Mouse (Mus musculus) ovary, postnatal 10 days (tissue): ENCODE data around the gene Gm10024.
"Not testable (repeated sequence)": the region's sequence is repeated elsewhere in the genome, so short reads cannot be mapped to it uniquely, and the experiment has no call there.

Experiments
- DNase-seq: peaks from one replicate; pipeline ENCODE4 v3.0.0; 2022; ENCODE audit warnings: low spot score

Gene Gm10024

DNA sequence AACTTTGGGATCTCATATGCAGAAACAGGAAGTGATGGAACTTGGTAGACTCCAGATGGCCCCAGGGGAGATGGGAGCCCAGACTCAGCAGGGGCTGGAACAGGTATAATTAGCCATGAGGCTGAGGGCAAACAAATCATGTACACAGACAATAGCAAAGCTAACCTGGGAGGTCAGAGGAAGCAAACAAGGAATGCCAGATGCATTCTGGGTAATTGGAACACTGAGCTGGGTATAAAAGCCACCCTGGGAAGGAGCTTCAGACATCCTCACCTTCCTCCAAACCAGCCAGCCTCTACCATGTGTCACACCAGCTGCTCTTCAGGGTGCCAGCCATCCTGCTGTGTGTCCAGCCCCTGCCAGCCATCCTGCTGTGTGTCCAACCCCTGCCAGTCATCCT lies at the start of gene Gm10024:
Gene Gm10024 (plus strand): TSS at position 301 of the 400 bp plus-strand sequence.
- not testable (repeated sequence) for DNase-seq

DNA sequence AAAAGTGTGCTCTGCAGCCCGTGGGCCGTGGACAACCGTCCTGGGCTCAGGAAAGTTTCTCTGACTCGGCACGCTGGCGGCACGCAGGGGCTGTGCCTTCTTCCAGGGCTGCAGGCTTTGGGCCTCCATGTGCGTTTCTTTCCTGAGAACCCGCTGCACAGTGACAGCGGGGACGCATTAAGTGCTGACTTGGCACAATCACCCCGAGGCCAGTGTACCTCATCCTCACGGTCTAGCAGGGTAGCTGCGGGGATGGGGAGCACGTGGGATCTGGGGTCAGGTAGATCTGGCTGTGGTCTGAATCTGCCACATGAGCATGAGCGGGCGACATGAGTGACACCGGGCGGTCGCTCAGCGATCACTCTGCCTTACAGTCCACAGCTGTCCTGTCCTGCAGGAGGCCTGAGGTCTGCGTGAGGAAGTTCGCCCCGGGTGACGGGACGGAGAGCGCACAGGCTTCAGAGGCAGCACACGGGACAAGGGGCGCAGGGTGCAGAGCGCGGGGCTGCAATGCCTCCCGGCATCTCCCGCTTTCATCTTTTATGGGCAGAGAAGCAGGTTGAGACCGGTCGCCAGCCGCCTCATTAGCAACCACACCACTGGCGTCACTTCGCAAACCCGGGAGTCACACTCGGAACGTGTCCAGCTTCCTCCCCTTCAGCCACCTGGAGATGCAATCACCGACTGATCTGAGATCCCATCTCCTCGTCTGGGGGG lies 47.1 kb upstream of the Gm10024 start:
- DNase-seq: no peak

DNA sequence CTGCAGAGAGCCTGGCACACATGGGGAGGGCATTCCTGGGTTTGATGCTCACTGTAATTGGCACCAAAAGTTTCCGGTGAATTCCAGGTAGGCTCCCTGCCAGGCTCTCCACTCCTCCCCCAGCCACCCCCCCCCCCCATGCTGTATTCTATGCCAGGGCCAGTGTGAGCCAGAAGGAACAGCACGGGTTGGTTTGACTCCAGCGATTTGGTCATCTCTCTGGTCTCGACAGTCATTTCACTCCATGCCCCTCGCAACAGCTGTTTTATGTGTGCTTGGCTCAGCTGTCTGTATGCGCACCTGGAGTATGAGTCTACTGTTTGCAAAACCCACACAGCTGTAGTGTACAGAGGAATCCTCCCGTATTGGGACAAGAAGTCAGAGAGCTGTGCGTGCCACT lies 44.9 kb upstream of the Gm10024 start:
- no peak for DNase-seq

DNA sequence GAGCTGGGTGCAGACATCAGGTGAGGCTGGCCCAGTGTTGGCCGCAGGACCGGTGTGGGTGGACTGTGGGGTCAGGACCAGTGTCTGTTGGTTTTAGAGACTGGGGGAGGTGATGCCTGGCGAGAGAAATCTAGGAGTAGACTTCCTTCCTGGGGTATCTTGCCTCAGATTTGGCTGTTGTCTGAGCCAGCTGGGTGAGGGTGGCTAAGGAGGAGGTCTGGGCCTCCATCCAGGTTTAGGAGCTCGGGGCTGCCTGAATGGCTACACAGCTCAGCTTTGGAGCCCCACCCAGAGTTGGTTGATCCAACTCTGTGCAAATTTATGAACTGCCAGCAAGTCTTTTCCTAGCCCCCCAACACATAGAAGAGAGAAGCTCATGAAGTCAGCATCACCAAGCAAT lies 43.9 kb upstream of the Gm10024 start:
- no peak for DNase-seq

DNA sequence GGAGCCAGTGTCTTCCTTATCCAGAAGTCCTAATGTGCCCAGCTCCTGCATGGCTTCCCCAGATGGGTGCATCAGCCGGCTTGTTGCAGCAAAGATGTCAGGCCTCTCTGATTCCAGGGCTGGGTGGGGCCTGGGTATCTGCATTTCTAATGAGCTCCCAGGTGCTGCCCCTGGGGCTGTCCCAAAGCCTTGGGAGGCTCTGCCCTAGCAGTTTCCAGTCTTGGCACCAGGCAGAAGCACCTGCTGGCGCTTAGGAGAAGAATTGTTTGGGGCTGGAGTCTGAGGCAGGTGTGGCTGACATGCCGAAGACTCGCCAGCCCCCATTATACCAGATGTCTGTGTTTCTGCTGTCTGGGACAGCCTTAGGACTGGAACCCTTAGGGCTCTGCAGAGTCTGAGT lies 40.5 kb upstream of the Gm10024 start:
- DNase-seq: no peak

DNA sequence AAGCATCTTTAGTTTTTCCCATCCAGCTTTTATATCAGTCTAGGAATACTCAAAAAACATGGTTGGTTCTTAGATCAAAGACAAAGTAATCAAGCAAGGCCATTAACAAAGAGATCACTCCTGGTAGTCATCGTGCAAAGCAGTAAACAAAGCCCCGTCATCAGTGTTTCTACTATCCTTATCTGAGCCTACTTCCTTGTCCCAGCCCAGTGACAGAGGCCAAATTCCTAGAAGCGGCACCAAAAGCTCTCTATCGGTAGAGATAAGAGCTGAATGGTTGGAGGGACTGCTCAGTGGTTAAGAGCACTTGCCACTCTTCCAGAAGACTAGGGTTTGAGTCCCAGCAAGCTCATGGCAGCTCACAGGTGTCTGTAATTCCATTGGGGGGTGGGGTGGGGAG lies 39.7 kb upstream of the Gm10024 start:
- no peak for DNase-seq

DNA sequence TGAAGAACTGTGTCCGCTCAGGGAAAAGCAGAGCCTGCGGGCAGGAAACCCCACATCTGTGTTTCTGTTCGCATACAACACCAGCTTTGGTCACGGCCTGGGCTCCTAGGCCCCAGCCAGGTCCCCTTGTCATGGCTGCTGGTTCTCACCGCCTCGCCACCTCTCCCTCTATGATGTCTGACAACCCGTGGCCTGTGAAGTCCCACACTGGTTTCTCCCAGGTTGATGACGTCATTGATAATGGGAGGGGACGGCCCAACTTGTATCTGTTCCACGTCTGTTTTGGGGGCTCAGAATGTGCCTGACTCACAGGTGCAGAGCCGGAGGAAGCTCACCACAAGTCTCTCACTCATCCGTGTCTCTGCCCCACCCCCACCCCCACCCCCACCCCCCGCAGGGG lies 37.5 kb upstream of the Gm10024 start:
- DNase-seq: no peak

DNA sequence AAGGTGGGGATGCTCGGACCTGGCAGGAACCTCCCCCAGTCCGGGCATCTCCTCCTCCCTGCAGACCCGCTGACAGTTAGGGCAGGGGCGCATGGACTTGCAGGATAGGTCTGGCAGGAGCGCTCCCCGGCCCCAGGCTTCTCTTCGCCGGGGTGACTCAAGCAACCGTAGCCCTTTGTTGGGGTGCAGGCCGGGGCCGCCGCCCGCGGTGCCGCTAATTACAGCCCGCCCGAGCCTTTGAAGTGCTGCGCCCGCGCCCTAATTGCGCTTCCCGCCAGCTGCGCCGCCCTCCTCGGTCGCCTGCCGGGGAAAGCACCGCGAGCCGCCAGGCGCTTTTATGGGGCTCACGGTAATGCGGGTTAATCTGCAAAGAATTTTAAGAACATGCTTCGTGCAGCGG lies 33.7 kb upstream of the Gm10024 start:
- no peak for DNase-seq

DNA sequence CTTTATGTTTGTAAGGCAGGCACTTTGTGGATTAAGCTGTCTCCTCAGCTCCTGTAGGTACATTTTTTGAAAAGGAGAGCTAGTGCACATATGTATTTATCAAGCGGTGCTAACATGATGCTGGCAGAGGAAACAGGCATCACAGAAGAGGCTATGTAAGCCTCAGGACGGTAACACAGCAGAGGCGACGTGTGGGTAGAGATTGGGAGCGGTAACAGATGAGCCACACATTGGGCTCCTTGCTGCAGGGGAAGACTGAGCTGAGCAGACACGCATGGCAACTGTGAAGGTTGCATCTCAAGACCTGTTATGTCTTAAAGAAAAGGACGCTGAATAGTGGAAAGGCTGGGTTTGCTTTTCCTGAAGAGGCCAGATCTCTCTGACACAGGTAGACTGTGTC lies 28.3 kb upstream of the Gm10024 start:
- no peak for DNase-seq

DNA sequence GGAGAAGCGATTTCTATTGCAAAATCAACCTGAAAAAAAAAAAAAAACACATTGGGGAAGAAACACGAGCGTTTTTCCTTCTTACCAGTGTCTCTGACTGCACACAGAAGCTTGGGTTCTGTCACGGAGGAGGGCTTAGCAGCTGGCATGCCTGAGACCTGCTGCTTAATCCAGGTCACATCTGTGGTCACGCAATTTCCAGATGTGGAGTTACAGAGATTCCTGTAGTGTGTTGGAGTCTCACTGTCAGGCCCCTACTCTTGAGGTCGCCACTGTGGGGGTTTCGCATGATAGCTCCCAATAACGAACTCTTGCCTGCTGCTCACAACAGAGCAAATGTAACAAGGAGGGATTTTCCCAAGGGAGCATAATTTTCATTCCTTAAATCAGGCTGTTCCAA lies 27.1 kb upstream of the Gm10024 start:
- DNase-seq: no peak

DNA sequence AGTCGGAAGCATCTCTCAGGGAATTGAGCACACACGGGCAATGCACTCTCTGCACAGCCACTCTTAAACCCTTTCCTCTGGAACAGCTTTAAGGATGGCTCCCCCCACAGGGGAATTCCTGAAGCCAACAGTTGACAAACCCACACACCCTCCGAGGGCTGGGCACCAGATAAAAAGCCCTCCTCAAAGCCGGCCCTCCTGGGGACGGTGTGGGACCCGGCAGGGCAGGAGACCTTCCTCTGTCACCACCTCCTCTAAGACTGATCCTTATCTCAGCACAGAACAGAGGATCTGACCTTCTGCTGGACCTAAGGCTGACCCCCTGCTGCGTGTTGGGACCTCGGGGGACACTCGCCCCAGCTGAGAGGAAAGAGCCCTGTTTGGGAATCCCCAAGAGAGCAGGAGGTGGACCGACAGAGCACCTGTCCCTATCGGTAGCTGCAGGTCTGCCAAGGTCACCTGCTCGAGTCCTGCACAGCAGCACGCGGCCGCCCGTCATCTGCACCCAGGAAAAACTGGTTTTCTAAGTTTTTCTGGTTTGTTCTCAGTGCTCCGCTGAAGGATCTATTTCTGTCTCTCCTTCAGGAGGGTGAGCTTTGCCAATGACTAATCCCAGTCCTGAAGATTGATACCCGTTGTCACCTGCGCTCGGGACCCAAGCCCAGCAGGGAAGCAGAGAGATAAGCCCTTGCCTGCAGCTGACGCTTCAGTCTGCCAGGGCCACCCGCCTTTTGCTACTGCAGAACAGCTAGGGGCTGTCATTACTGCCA lies 25.2 kb upstream of the Gm10024 start, which contains the start of gene Tspear:
Gene Tspear (plus strand): TSS at position 675 of the 770 bp plus-strand sequence.
- no peak for DNase-seq

DNA sequence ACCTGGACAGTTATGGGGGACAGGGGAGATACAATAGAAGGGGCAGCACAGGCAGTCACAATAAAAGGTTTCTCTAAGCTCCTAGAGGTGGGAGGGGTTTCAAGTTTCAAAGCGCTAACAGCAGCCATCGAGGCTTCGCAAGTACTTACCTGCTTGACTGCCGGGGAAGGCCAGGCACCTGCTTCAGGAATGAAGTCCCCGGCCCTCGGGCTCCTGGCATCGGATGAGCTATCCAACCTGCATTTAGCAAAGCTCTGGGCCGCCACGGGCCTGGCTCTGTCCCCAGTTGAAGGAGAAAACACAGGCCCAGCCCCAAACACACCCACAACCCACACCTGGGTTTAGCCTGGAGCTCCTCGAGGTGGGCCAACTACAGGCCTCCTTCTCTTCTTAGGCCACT lies 24.2 kb upstream of the Gm10024 start:
- no peak for DNase-seq

DNA sequence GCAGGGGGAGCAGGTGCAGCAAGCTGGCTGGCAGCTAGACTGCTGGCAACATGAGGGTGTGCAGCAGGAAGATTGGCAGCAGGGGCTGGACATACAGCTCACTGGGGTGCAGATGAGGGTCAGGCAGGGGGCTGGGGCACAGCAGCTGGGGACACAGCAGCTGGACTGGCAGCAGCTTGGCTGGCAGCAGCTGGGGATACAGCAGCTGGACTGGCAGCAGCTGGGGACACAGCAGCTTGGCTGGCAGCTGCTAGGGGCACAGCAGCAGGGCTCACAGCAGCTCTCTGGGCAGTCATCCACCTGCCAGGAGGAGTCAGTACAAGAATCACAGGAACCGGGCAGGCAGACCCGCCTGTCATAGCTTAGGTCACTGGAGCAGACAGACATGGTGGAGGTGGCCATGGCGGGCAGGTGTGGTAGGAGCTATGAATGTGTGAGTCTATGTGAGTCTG lies 20.9 kb upstream of the Gm10024 start, which contains the start of gene Gm19402:
Gene Gm19402 (minus strand): TSS at position 402 of the 452 bp plus-strand sequence.
- not testable (repeated sequence) for DNase-seq

DNA sequence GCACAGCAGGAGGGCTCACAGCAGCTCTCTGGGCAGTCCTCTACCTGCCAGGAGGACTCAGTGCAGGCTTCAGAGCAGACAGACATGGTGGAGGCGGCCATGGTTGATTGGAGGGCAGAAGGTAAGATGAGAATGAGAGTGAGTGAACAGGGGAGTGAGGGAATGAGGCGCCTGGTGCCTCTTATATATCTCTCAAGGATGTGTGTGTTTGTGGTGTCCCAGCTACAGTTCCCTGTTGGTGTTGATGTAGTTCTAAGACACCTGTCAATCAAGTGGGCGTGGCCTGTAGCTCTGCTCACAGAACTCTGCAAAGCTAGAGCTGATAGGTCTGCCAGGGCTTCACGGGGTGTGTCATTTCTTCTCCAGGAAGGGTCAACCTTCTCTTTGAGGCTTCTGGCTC lies 14.1 kb upstream of the Gm10024 start, which contains the start of gene Gm9508:
Gene Gm9508 (minus strand): TSS at position 101 of the 400 bp plus-strand sequence.
- DNase-seq: no peak

DNA sequence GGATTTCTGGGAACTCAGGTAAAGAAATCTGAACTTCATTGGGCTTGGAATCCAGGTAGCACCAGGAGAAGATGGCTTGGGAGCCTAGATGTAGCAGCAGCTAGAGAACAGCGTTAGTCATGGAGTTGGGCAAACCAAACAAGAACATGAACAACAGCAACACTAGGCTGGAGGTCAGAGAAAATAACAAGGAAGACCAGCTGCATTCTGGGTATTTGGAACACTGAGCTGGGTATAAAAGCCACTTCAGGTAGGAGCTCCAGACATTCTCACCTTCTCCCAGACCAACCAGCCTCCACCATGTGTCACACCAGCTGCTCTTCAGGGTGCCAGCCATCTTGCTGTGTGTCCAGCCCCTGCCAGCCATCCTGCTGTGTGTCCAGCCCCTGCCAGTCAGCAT lies 4.9 kb upstream of the Gm10024 start, which contains the start of gene Gm10272:
Gene Gm10272 (plus strand): TSS at position 301 of the 400 bp plus-strand sequence.
- no peak for DNase-seq

DNA sequence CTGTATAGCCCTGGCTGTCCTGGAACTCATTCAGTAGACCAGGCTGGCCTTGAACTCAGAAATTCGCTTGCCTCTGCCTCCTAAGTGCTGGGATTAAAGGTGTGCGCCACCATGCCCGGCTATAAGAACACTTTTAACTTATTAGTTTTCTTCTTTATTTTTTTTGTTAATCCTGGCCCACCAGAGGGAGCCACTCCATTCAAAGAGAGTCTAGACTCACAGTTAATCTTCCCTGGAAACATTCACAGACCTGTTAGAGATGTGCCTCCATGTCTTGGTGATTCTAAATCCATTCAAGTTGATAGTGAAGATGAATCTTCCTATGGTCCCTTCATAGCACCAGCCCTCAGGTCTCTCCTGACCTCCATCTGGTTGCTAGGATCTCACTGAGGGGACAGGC lies 1.4 kb upstream of the Gm10024 start:
- DNase-seq: no peak

DNA sequence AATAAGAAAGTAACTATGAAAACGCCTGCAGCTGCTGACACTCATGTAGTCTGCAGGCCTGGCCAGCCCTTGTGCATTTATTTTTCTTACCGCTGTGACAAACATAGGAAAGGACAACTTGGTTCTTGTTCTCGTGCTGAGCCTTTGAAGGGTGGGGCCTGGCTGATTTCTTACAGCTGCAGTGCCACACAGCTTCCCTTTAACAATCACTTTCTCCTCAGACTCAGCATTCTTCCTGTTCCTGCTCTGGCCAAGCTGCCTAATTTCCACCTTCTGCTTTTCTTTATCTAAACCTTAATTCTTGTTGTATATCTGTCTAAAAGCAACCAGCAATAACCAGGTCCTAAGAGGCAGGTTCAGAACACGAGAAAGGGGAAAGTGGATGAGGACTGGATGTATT lies 2.5 kb downstream of the Gm10024 start:
- no peak for DNase-seq

DNA sequence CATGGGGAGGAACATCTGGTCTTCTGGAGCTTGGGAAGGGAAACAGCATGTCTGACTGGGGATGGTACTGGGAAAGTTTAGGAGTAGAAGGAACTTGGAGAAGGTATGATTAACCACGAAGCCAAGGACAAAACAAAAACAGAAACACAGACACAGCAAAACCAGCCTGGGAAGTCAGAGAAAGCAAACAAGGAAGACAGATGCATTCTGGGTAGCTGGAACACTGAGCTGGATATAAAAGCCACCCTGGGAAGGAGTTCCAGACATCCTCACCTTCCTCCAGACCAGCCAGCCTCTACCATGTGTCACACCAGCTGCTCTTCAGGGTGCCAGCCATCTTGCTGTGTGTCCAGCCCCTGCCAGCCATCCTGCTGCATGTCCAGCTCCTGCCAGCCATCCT lies 4.2 kb downstream of the Gm10024 start, which contains the start of gene Gm10142:
Gene Gm10142 (plus strand): TSS at position 301 of the 400 bp plus-strand sequence.
- DNase-seq: no peak

DNA sequence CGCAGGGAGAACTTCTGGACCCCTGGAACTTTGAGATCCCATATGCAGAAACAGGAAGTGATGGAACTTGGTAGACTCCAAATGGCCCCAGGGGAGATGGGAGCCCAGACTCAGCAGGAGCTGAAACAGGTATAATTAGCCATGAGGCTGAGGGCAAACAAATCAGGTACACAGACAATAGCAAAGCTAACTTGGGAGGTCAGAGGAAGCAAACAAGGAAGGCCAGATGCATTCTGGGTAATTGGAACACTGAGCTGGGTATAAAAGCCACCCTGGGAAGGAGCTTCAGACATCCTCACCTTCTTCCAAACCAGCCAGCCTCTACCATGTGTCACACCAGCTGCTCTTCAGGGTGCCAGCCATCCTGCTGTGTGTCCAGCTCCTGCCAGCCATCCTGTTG lies 9.0 kb downstream of the Gm10024 start, which contains the start of gene Krtap12-1:
Gene Krtap12-1 (plus strand): TSS at position 301 of the 400 bp plus-strand sequence.
- not testable (repeated sequence) for DNase-seq

DNA sequence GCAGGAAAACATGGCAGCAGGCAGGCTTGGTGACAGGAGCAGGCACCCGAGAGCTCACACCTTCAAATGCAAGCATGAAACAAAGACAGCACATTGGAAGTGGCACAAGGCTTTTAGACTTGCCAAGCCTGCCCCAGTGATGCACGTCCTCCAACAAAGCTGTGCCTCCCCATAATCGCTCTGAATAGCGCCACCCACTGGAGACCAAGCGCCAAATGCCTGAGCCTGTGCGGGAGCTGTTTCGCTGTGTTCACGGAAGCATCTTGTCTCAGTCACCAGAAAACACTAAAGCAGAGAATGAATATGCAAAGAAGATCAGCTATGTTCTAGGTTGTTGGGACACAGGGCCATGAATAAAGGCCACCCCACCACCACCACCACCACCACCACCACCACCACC lies 13.6 kb downstream of the Gm10024 start:
- DNase-seq: no peak

DNA sequence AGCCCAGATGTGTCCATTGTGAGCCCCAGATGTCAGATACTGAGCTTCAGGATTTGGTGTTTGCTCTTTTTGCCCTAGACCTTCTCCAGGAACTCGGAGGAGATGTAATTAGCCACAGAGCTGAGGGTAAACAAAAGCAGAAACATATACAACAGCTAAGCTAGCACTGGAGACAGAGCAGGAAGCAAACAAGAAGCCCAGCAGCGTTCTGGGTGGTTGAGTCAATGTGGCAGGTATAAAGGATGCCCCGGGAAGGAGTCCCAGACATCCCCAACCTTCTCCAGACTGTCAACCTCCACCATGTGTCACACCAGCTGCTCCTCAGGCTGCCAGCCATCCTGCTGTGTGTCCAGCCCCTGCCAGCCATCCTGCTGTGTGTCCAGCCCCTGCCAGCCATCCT lies 14.9 kb downstream of the Gm10024 start, which contains the start of gene Gm10100:
Gene Gm10100 (plus strand): TSS at position 301 of the 400 bp plus-strand sequence.
- no peak for DNase-seq

DNA sequence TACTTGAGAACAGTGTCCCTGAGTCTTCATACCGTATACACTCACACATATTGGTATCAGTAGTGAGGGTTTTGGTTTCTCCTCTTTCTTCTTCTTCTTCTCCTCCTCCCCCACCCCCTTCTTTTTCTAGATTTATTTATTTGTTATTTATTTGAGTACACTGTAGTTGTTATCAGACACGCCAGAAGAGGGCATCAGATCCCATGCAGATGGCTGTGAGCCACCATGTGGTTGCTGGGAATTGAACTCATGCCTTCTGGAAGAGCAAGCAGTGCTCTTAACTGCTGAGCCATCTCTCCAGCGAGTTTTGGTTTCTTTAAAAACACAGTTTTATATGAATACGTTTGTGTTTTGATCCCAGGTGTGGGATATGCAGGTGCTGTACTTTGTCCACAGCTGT lies 17.0 kb downstream of the Gm10024 start:
- DNase-seq: no peak

DNA sequence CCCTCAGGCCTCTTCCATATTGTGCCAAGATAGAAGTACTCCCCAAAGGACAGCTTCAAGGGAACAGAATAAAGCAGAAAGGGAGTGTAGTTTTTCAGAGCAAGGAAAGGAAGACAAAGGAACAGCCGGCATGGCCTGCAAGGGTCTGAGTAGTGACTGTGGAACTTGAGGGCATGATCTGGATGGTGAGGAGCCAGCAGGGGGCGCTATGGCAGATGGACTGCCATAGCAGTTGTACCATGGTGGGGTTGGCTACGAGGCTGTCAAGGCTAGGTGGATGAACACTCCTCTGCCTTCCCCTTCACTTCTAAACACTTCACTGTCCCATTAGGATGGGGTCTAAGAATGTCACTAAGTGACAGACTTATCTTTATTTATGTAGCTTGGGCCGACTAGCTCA lies 18.0 kb downstream of the Gm10024 start:
- no peak for DNase-seq
